Mouse (Mus musculus) small intestine, adult 2 months (tissue): ENCODE data around the gene Pkmyt1. TPM values are rescaled to one million over a fixed set of nuclear protein-coding genes. Genes with fewer than 3 reads are reported as not detected.

ENCODE experiments used
- H3K27ac ChIP-seq: fragments of 200-500 bp; 2 replicates; pipeline ENCODE4 v1.5.1; 2012; ENCODE audit warnings: low read depth, low read length, control low read depth, inconsistent platforms; ENCODE audit not compliant: insufficient read depth
- H3K27me3 ChIP-seq: fragments of 200-500 bp; 2 replicates; pipeline ENCODE4 v1.6.1; 2012; ENCODE audit warnings: mild to moderate bottlenecking, moderate library complexity, low read length, inconsistent platforms; ENCODE audit not compliant: control insufficient read depth, insufficient read depth
- H3K36me3 ChIP-seq: fragments of 200-500 bp; 2 replicates; pipeline ENCODE4 v1.6.1; 2012; ENCODE audit warnings: mild to moderate bottlenecking, low read length, control low read depth, inconsistent platforms; ENCODE audit not compliant: control insufficient read depth, insufficient read depth
- H3K4me1 ChIP-seq: fragments of 200-500 bp; 2 replicates; pipeline ENCODE4 v1.6.1; 2012; ENCODE audit warnings: low read length, inconsistent platforms, mixed read lengths; ENCODE audit not compliant: control insufficient read depth, insufficient read depth, insufficient read length
- H3K4me3 ChIP-seq: fragments of 200-500 bp; 2 replicates; pipeline ENCODE4 v1.5.1; 2012; ENCODE audit warnings: low read depth, mild to moderate bottlenecking, control low read depth, inconsistent platforms, low read length, moderate library complexity
- CTCF ChIP-seq: fragments of 200-500 bp; IDR thresholded peaks from 2 replicates; pipeline ENCODE4 v1.5.1; 2012; ENCODE audit warnings: low read depth, mild to moderate bottlenecking, control low read depth, inconsistent platforms, low read length, moderate library complexity, mixed read lengths; ENCODE audit not compliant: insufficient replicate concordance, insufficient read length; ENCODE audit errors: extremely low read depth
- POLR2A ChIP-seq: fragments of 200-500 bp; IDR thresholded peaks from 2 replicates; pipeline ENCODE4 v1.6.1; 2012; ENCODE audit warnings: low read depth, mild to moderate bottlenecking, control low read depth, inconsistent platforms, low read length, moderate library complexity
- WGBS: fragments of 180-500 bp; shearing (Covaris S2); methylation state at CpG from one replicate; pipeline ENCODE4 v1.1.7; 2018; 5-methylcytosine and 5-hydroxymethylcytosine counted together
- polyA plus RNA-seq: library from polyadenylated mRNA; depleted of rRNA; stranded (reverse); fragments of >200 nt; gene quantifications from 2 replicates; pipeline ENCODE4 v1.2.3, GENCODE M21; 2012

The Pkmyt1 gene
- polyA plus RNA-seq, 1 experiment: 42.3 TPM

DNA sequence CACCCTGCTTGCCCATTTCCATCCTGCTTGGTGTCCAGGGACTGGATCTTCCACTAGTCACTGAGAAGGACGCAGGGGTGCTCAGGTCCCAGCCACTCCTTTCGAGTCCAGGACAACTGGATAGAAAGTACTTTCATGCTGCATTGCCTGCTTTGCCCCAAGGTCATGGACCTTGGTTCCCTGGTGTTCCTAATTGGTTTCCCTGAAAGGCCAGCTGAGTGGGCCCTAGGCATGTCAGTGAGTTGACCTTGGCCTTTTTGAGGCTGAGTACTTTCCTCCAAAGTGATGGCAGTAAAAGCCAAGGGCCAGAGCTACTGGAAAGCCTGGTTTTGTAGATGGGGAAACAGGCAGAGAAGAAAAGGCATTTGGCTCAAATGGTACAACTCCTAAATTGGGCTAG lies 4.2 kb upstream of the Pkmyt1 start:
- Histone ChIP-seq H3K4me3 (no peak overlapping the region), H3K4me1 (peaks cover 19% of the 10 kb centered on the region), H3K36me3 (no peaks in the 10 kb centered on the region), H3K27ac (no peak overlapping the region), H3K27me3 (no peaks in the 10 kb centered on the region)
- TF ChIP-seq CTCF (no peak), POLR2A (no peak)
- 53% methylated on average over 2 of the region's 2 CpGs for WGBS

- 89% methylated on average over 7 of the region's 7 CpGs for WGBS
- Histone ChIP-seq H3K36me3 (no peaks in the 10 kb centered on the region), H3K4me3 (no peak within 1 kb of the TSS), H3K27me3 (no peaks in the 10 kb centered on the region), H3K4me1 (peaks cover 19% of the 10 kb centered on the region), H3K27ac (no peak within 1 kb of the TSS)
- TF ChIP-seq POLR2A: no peak
- no peak for TF ChIP-seq CTCF
Measured at GRCm38 (mm10) chr17:23722376-23723125, 3.6 kb upstream of the Pkmyt1 start, which contains the start of gene 1520401A03Rik. Gene 1520401A03Rik (minus strand): TSS chr17:23722783.

DNA sequence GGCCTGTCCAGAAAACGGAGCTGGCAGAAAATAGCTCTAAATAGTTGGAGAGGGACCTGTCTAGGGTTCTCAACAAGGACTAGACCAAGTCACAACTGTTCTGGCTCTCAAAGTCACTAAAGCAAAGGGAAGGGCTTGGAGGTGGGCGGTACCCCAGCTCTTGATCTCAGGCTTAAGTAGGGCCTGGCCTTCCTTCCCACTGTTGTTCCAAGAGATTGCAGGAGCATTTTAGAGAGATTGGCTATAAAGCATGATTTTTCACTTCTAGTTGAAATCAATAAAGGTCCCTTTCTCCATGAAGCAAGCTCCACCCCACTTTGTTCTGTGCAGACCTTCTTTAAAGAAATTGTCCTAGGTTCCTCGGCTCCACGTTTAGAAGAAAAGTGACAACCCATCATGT lies 659 bp upstream of the Pkmyt1 start:
- Histone ChIP-seq H3K27me3 (no peaks in the 10 kb centered on the region), H3K4me3 (no peak overlapping the region), H3K27ac (no peak overlapping the region), H3K4me1 (peaks cover 20% of the 10 kb centered on the region), H3K36me3 (no peaks in the 10 kb centered on the region)
- no peak for TF ChIP-seq POLR2A
- no peak for TF ChIP-seq CTCF
- WGBS: 49% methylated on average over 4 of the region's 4 CpGs

DNA sequence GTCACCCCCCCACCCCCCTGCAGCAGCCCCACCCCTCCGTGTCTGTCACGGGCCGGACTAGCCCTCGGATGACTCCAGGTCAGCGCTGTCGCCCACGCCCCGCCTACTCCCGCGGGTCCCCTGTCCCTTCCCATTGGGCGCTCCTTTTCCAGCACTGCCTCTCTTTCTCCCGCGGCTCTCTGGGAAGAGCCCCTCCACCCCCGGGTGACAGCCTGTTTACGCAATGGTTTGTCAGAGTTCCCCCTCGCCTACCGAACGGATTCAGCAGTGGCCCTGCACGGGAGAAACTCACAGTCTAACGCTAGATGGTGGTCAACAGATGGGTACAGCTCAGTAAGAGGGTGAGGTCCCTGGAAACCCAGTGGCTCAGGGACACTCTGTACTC lies 614 bp downstream of the Pkmyt1 start:
- WGBS: under 1% methylated on average over 20 of the region's 20 CpGs
- Histone ChIP-seq H3K36me3 (no peaks in the 10 kb centered on the region), H3K4me1 (peaks cover 15% of the 10 kb centered on the region; the same call in 1 of the 2 replicates), H3K4me3 (peak overlapping the region; percentile 91), H3K27ac (peak overlapping the region; percentile 14; the same call in 1 of the 2 replicates), H3K27me3 (no peaks in the 10 kb centered on the region)
- TF ChIP-seq CTCF: no peak
- TF ChIP-seq POLR2A: no peak

GRCm38 (mm10) chr17:23730441-23730840 lies 4.3 kb downstream of the Pkmyt1 start:
- Histone ChIP-seq H3K36me3 (peaks cover under 1% of the 10 kb centered on the region; the same call in 1 of the 2 replicates), H3K27ac (no peak overlapping the region), H3K4me3 (no peak overlapping the region), H3K4me1 (peaks cover 11% of the 10 kb centered on the region; the same call in 1 of the 2 replicates), H3K27me3 (no peaks in the 10 kb centered on the region)
- WGBS: 39% methylated on average over 1 of the region's 1 CpGs
- no peak for TF ChIP-seq POLR2A
- TF ChIP-seq CTCF: no peak

DNA sequence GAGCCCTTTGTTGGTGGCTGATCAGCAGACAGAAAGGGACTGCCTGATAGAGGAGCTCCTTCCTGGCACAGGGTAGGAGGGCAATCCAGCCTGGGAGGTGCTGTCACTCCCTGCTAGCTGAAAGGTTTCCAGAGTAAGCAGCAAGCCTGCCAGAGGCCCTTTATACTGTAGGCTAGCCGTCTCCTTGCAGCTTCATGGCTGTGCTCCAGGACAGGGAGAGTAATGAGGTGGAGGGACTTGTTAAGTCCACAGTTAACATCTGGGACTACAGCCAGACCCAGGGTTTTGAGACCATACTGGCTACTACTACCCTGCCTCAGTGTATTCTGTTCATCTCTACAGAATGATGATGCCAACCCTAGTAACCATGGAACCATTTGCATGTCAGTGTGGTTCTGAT lies 8.2 kb downstream of the Pkmyt1 start:
- peaks cover 9% of the 10 kb centered on the region; the same call in 1 of the 2 replicates for H3K4me1 ChIP-seq
- TF ChIP-seq CTCF (no peak), POLR2A (no peak)
- no peaks in the 10 kb centered on the region for H3K27me3 ChIP-seq
- no peak overlapping the region for H3K27ac ChIP-seq
- peaks cover 20% of the 10 kb centered on the region for H3K36me3 ChIP-seq
- WGBS: 12% methylated on average over 1 of the region's 1 CpGs
- H3K4me3 ChIP-seq: no peak overlapping the region
